12 mouse cellular contexts compared by ENCODE assay signal in genomic region chr9:57566846-57567245, GRCm38 (mm10). TPM values are rescaled to one million over a fixed set of nuclear protein-coding genes. Genes with fewer than 3 reads are reported as not detected.
DNase-seq lines count a peak whose midpoint lies in the region; ATAC-seq and TF ChIP-seq lines count a peak whose summit lies in the region.
"Had no signal": no experiment of that assay in that cellular context is flagged by ENCODE, and none has a peak within 500 bp of the region (broad histone marks: within the 10 kb centered on the region; RNA-seq: fewer than 3 reads in every experiment).

No protein-coding gene starts in this region.

- no peak overlapping the region for H3K4me3 ChIP-seq in embryonic facial prominence, embryonic 14.5 days (ENCODE audit: low read depth, low read length)
- H3K4me3 ChIP-seq in embryonic facial prominence, embryonic 10.5 days, result no peak overlapping the region
- H3K4me3 ChIP-seq in lung, postnatal 0 days (ENCODE audit: low read depth, low read length), result no peak overlapping the region
- H3K4me3 ChIP-seq in limb, embryonic 14.5 days (replicated peaks; ENCODE audit: low read length), result no peak overlapping the region
- H3K4me3 ChIP-seq: midbrain, embryonic 12.5 days had no signal

- H3K9ac ChIP-seq in embryonic facial prominence, embryonic 14.5 days (ENCODE audit: low read depth, low read length), result no peak overlapping the region
- no peak overlapping the region for H3K9ac ChIP-seq in lung, postnatal 0 days (replicated peaks; ENCODE audit: low read depth)
- no peak overlapping the region for H3K9ac ChIP-seq in limb, embryonic 14.5 days (ENCODE audit: low read depth, low read length, severe bottlenecking)
- H3K9ac ChIP-seq: midbrain, embryonic 12.5 days had no signal

- peak; percentile 64 for TF ChIP-seq CTCF in lung, postnatal 0 days (IDR thresholded peaks at IDR 0.05)

- H3K27ac ChIP-seq in embryonic facial prominence, embryonic 14.5 days (replicated peaks; ENCODE audit: low read depth, low read length), result peak overlapping the region; percentile 74; the same call in 1 of the 2 replicates
- no peak overlapping the region for H3K27ac ChIP-seq in embryonic facial prominence, embryonic 10.5 days (replicated peaks)
- H3K27ac ChIP-seq in lung, postnatal 0 days (ENCODE audit: low read length), result no peak overlapping the region
- H3K27ac ChIP-seq in limb, embryonic 14.5 days (replicated peaks; ENCODE audit: low read depth, low read length), result peak overlapping the region; percentile 81
- H3K27ac ChIP-seq: midbrain, embryonic 12.5 days had no signal

- WGBS in embryonic facial prominence, embryonic 14.5 days, result 62% methylated on average over 8 of the region's 8 CpGs
- WGBS in embryonic facial prominence, embryonic 10.5 days, result 61% methylated on average over 8 of the region's 8 CpGs
- WGBS in lung, postnatal 0 days, result 48% methylated on average over 8 of the region's 8 CpGs
- WGBS in limb, embryonic 14.5 days, result 55% methylated on average over 8 of the region's 8 CpGs

- H3K27me3 ChIP-seq in embryonic facial prominence, embryonic 14.5 days (replicated peaks; ENCODE audit: control insufficient read depth, insufficient read depth, low read length), result no peaks in the 10 kb centered on the region
- H3K27me3 ChIP-seq in embryonic facial prominence, embryonic 10.5 days (replicated peaks; ENCODE audit: low read depth, poor library complexity, severe bottlenecking), result no peaks in the 10 kb centered on the region
- H3K27me3 ChIP-seq in lung, postnatal 0 days (replicated peaks; ENCODE audit: insufficient read depth, low read length), result no peaks in the 10 kb centered on the region
- no peaks in the 10 kb centered on the region for H3K27me3 ChIP-seq in limb, embryonic 14.5 days (ENCODE audit: control insufficient read depth, insufficient read depth, low read length)
- H3K27me3 ChIP-seq: midbrain, embryonic 12.5 days had no signal

- TF ChIP-seq EP300 in lung, postnatal 0 days (IDR thresholded peaks at IDR 0.05), result no peak

- no peaks in the 10 kb centered on the region for H3K9me3 ChIP-seq in embryonic facial prominence, embryonic 14.5 days (ENCODE audit: control insufficient read depth, low read length)
- no peaks in the 10 kb centered on the region for H3K9me3 ChIP-seq in embryonic facial prominence, embryonic 10.5 days
- H3K9me3 ChIP-seq in lung, postnatal 0 days (ENCODE audit: low read length), result no peaks in the 10 kb centered on the region
- H3K9me3 ChIP-seq in limb, embryonic 14.5 days (ENCODE audit: control insufficient read depth, low read length), result no peaks in the 10 kb centered on the region
- H3K9me3 ChIP-seq: midbrain, embryonic 12.5 days had no signal

- peaks cover 22% of the 10 kb centered on the region for H3K36me3 ChIP-seq in embryonic facial prominence, embryonic 14.5 days (ENCODE audit: control insufficient read depth, insufficient read depth, low read length)
- H3K36me3 ChIP-seq in embryonic facial prominence, embryonic 10.5 days (replicated peaks), result peaks cover 41% of the 10 kb centered on the region
- H3K36me3 ChIP-seq in lung, postnatal 0 days (ENCODE audit: insufficient read depth, low read length), result no peaks in the 10 kb centered on the region
- H3K36me3 ChIP-seq in limb, embryonic 14.5 days (ENCODE audit: control insufficient read depth, insufficient read depth, low read length), result peaks cover 25% of the 10 kb centered on the region

- ATAC-seq in embryonic facial prominence, embryonic 14.5 days (ENCODE audit: low read depth), result no peak
- ATAC-seq in lung, postnatal 0 days, result no peak
- no peak for ATAC-seq in limb, embryonic 14.5 days (ENCODE audit: low FRiP score, low read depth)

- H3K4me2 ChIP-seq in embryonic facial prominence, embryonic 14.5 days (ENCODE audit: low read depth, low read length), result no peak overlapping the region
- no peak overlapping the region for H3K4me2 ChIP-seq in lung, postnatal 0 days (replicated peaks; ENCODE audit: low read depth, low read length)
- no peak overlapping the region for H3K4me2 ChIP-seq in limb, embryonic 14.5 days (replicated peaks; ENCODE audit: low read depth, low read length, severe bottlenecking)
- H3K4me2 ChIP-seq: midbrain, embryonic 12.5 days had no signal

- no peak for DNase-seq in embryonic facial prominence, embryonic 14.5 days (ENCODE audit: low spot score)
- DNase-seq in embryonic facial prominence, embryonic 10.5 days (ENCODE audit: low spot score), result no peak
- no peak for DNase-seq in lung, postnatal 0 days (ENCODE audit: low spot score)
- DNase-seq in lung, postnatal 4 days, result no peak
- peak; percentile 73 for DNase-seq in kidney, adult 18-20 months
- no peak for DNase-seq in limb, embryonic 14.5 days (ENCODE audit: low spot score)
- DNase-seq in ovary, adult 18-20 months (ENCODE audit: low spot score), result no peak
- no peak for DNase-seq in retina, embryonic 14.5 days (ENCODE audit: low spot score)
- DNase-seq: heart, postnatal 36 days; spleen, adult 18-20 months had no signal

- peaks cover 27% of the 10 kb centered on the region for H3K4me1 ChIP-seq in embryonic facial prominence, embryonic 14.5 days (ENCODE audit: control insufficient read depth, insufficient read depth, low read length)
- H3K4me1 ChIP-seq in embryonic facial prominence, embryonic 10.5 days, result peaks cover 23% of the 10 kb centered on the region
- peaks cover 21% of the 10 kb centered on the region; the same call in 1 of the 2 replicates for H3K4me1 ChIP-seq in lung, postnatal 0 days (ENCODE audit: insufficient read depth, low read depth, low read length)
- H3K4me1 ChIP-seq in limb, embryonic 14.5 days (ENCODE audit: control insufficient read depth, insufficient read depth, low read length), result peaks cover 20% of the 10 kb centered on the region

- no peak for TF ChIP-seq POLR2A in limb, embryonic 14.5 days (IDR thresholded peaks at IDR 0.05; ENCODE audit: borderline replicate concordance, extremely low read depth, insufficient read depth, insufficient read length)

RNA-seq across cellular contexts. Expression of gene Scamp2, which starts 6.1 kb away (rescaled TPM):
- 79.4 and 81.4 TPM in 2 replicates for polyA plus RNA-seq in embryonic facial prominence, embryonic 14.5 days (2014; fragmentation: Nextera tagmentation; extraction: Ambion mirVana)
- 44.1 and 45.3 TPM in 2 replicates for polyA plus RNA-seq in embryonic facial prominence, embryonic 10.5 days (2016; fragmentation: Nextera tagmentation; extraction: Ambion mirVana)
- 69.5 and 73.5 TPM in 2 replicates for polyA plus RNA-seq in lung, postnatal 0 days (2015; fragmentation: Nextera tagmentation; extraction: Ambion mirVana)
- 75.3 and 99.2 TPM in 2 replicates for polyA plus RNA-seq in limb, embryonic 14.5 days (2012; rRNA removed)
- 81.7 and 82.5 TPM in 2 replicates for polyA plus RNA-seq in limb, embryonic 14.5 days (2014; fragmentation: Nextera tagmentation; extraction: Ambion mirVana)

RNA-seq across cellular contexts. Expression of gene Mpi, which starts 14.3 kb away (rescaled TPM):
- polyA plus RNA-seq in embryonic facial prominence, embryonic 14.5 days (2014; fragmentation: Nextera tagmentation; extraction: Ambion mirVana), result 40.4 and 44.5 TPM in 2 replicates
- polyA plus RNA-seq in embryonic facial prominence, embryonic 10.5 days (2016; fragmentation: Nextera tagmentation; extraction: Ambion mirVana), result 58.7 and 61.7 TPM in 2 replicates
- 19.1 and 24.3 TPM in 2 replicates for polyA plus RNA-seq in lung, postnatal 0 days (2015; fragmentation: Nextera tagmentation; extraction: Ambion mirVana)
- 51.0 and 55.6 TPM in 2 replicates for polyA plus RNA-seq in limb, embryonic 14.5 days (2012; rRNA removed)
- 34.4 and 37.5 TPM in 2 replicates for polyA plus RNA-seq in limb, embryonic 14.5 days (2014; fragmentation: Nextera tagmentation; extraction: Ambion mirVana)

RNA-seq across cellular contexts. Expression of gene Ulk3, which starts 22.4 kb away (rescaled TPM):
- polyA plus RNA-seq in embryonic facial prominence, embryonic 14.5 days (2014; fragmentation: Nextera tagmentation; extraction: Ambion mirVana), result 9.4 and 11.4 TPM in 2 replicates
- 13.3 and 16.4 TPM in 2 replicates for polyA plus RNA-seq in embryonic facial prominence, embryonic 10.5 days (2016; fragmentation: Nextera tagmentation; extraction: Ambion mirVana)
- 7.3 and 7.8 TPM in 2 replicates for polyA plus RNA-seq in lung, postnatal 0 days (2015; fragmentation: Nextera tagmentation; extraction: Ambion mirVana)
- 41.7 and 47.2 TPM in 2 replicates for polyA plus RNA-seq in limb, embryonic 14.5 days (2012; rRNA removed)
- 13.1 and 13.8 TPM in 2 replicates for polyA plus RNA-seq in limb, embryonic 14.5 days (2014; fragmentation: Nextera tagmentation; extraction: Ambion mirVana)

RNA-seq across cellular contexts. Expression of gene Fam219b, which starts 29.5 kb away (rescaled TPM):
- polyA plus RNA-seq in embryonic facial prominence, embryonic 14.5 days (2014; fragmentation: Nextera tagmentation; extraction: Ambion mirVana), result 21.1 and 24.2 TPM in 2 replicates
- polyA plus RNA-seq in embryonic facial prominence, embryonic 10.5 days (2016; fragmentation: Nextera tagmentation; extraction: Ambion mirVana), result 17.1 and 17.7 TPM in 2 replicates
- 12.3 and 13.5 TPM in 2 replicates for polyA plus RNA-seq in lung, postnatal 0 days (2015; fragmentation: Nextera tagmentation; extraction: Ambion mirVana)
- 16.2 and 19.0 TPM in 2 replicates for polyA plus RNA-seq in limb, embryonic 14.5 days (2012; rRNA removed)
- polyA plus RNA-seq in limb, embryonic 14.5 days (2014; fragmentation: Nextera tagmentation; extraction: Ambion mirVana), result 25.2 and 27.0 TPM in 2 replicates

RNA-seq across cellular contexts. Expression of gene Cplx3, which starts 39.2 kb away (rescaled TPM):
- not detected in 2 replicates for polyA plus RNA-seq in embryonic facial prominence, embryonic 14.5 days (2014; fragmentation: Nextera tagmentation; extraction: Ambion mirVana)
- 1.6 and 1.8 TPM in 2 replicates for polyA plus RNA-seq in embryonic facial prominence, embryonic 10.5 days (2016; fragmentation: Nextera tagmentation; extraction: Ambion mirVana)
- not detected in 2 replicates for polyA plus RNA-seq in lung, postnatal 0 days (2015; fragmentation: Nextera tagmentation; extraction: Ambion mirVana)
- 0.03 TPM in 1 of 2 replicates, not detected in the other for polyA plus RNA-seq in limb, embryonic 14.5 days (2012; rRNA removed)
- polyA plus RNA-seq in limb, embryonic 14.5 days (2014; fragmentation: Nextera tagmentation; extraction: Ambion mirVana), result not detected in 2 replicates
- polyA plus RNA-seq: liver, embryonic 16.5 days had no signal

Comparison
In these comparisons a context has a peak if more than half of its experiments do, and no peak if none do; other contexts are left out.
1. H3K27ac ChIP-seq: peak in embryonic facial prominence, embryonic 14.5 days (single experiment) and limb, embryonic 14.5 days (single experiment); none in embryonic facial prominence, embryonic 10.5 days (single experiment) and lung, postnatal 0 days (single experiment).